Mouse (Mus musculus): Measurements from ENCODE around the gene Adora2a. TPM values are rescaled to one million over a fixed set of nuclear protein-coding genes. Genes with fewer than 3 reads are reported as not detected.

Adora2a gene
- 30.8 and 44.2 TPM in 2 replicates for polyA plus RNA-seq (2012; rRNA removed)

GRCm38 (mm10) chr10:75316872-75316907 is at the start of gene Adora2a:
Gene Adora2a, plus strand, starts transcription at chr10:75316877.
- Histone ChIP-seq H3K27ac (ENCODE audit: insufficient read depth, low read length) (peak within 1 kb of the TSS; percentile 87), H3K36me3 (ENCODE audit: control insufficient read depth, insufficient read depth, low read length) (no peaks in the 10 kb centered on the region)
- TF ChIP-seq POLR2A (IDR thresholded peaks at IDR 0.05; ENCODE audit: low read depth, low read length) (no peak), CTCF (IDR thresholded peaks at IDR 0.05; ENCODE audit: extremely low read depth, insufficient read depth, insufficient read length, insufficient replicate concordance) (no peak)

GRCm38 (mm10) chr10:75273020-75273419 is 43.7 kb upstream of the Adora2a start:
- 86% methylated on average over 4 of the region's 4 CpGs for WGBS
- Histone ChIP-seq H3K27ac (ENCODE audit: insufficient read depth, low read length) (no peak overlapping the region), H3K4me1 (ENCODE audit: control insufficient read depth, insufficient read depth, insufficient read length) (no peaks in the 10 kb centered on the region), H3K27me3 (ENCODE audit: control insufficient read depth, insufficient read depth, low read length) (no peaks in the 10 kb centered on the region), H3K36me3 (ENCODE audit: control insufficient read depth, insufficient read depth, low read length) (peaks cover 29% of the 10 kb centered on the region), H3K4me3 (ENCODE audit: extremely low read depth, insufficient read depth, insufficient read length) (no peak overlapping the region)
- no peak for DNase-seq (ENCODE audit: low read depth in 1 of 2, low spot score in 2 of 2)
- TF ChIP-seq CTCF (IDR thresholded peaks at IDR 0.05; ENCODE audit: extremely low read depth, insufficient read depth, insufficient read length, insufficient replicate concordance), result no peak
- no peak for TF ChIP-seq POLR2A (IDR thresholded peaks at IDR 0.05; ENCODE audit: low read depth, low read length)

More at GRCm38 (mm10) chr10:75316872-75316907, at the start of gene Adora2a:
- no peak for DNase-seq (ENCODE audit: low read depth in 1 of 2, low spot score in 2 of 2)
- 0% methylated on average over 3 of the region's 4 CpGs for WGBS
- peaks cover 36% of the 10 kb centered on the region; the same call in 1 of the 2 replicates for H3K4me1 ChIP-seq (ENCODE audit: control insufficient read depth, insufficient read depth, insufficient read length)
- H3K4me3 ChIP-seq (ENCODE audit: extremely low read depth, insufficient read depth, insufficient read length), result peak within 1 kb of the TSS; percentile 90
- H3K27me3 ChIP-seq (ENCODE audit: control insufficient read depth, insufficient read depth, low read length), result peaks cover 4% of the 10 kb centered on the region; the same call in 1 of the 2 replicates

- H3K4me1 ChIP-seq (ENCODE audit: control insufficient read depth, insufficient read depth, insufficient read length), result no peaks in the 10 kb centered on the region
- H3K4me3 ChIP-seq (ENCODE audit: extremely low read depth, insufficient read depth, insufficient read length), result no peak overlapping the region
- H3K36me3 ChIP-seq (ENCODE audit: control insufficient read depth, insufficient read depth, low read length), result peaks cover 22% of the 10 kb centered on the region
- WGBS, result 87% methylated on average over 12 of the region's 12 CpGs
- TF ChIP-seq POLR2A (IDR thresholded peaks at IDR 0.05; ENCODE audit: low read depth, low read length), result no peak
- TF ChIP-seq CTCF (IDR thresholded peaks at IDR 0.05; ENCODE audit: extremely low read depth, insufficient read depth, insufficient read length, insufficient replicate concordance), result no peak
- no peak overlapping the region for H3K27ac ChIP-seq (ENCODE audit: insufficient read depth, low read length)
- DNase-seq (ENCODE audit: low read depth in 1 of 2, low spot score in 2 of 2), result no peak
- H3K27me3 ChIP-seq (ENCODE audit: control insufficient read depth, insufficient read depth, low read length), result no peaks in the 10 kb centered on the region
Measured at GRCm38 (mm10) chr10:75276427-75277013, 40.2 kb upstream of the Adora2a start.

DNA sequence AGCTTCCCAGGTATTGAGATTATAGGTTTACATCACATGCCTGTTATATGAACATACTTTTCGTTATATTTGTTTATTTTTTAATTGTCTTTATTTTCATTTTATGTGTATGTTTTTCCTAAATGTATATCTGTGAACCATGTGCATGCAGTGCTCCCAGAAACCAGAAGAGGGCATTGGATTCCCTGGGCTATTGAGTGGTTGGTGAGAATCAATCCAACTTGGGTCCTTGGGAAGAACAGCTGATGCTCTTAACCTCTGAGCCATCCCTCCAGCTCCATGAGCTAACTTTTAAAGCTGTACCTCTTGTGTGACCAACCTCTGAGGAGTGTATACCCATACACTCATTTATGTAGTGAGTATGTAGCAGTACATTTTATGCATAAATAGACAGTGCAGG is 39.2 kb upstream of the Adora2a start:
- Histone ChIP-seq H3K36me3 (ENCODE audit: control insufficient read depth, insufficient read depth, low read length) (peaks cover 20% of the 10 kb centered on the region), H3K4me3 (ENCODE audit: extremely low read depth, insufficient read depth, insufficient read length) (no peak overlapping the region), H3K27ac (ENCODE audit: insufficient read depth, low read length) (no peak overlapping the region), H3K27me3 (ENCODE audit: control insufficient read depth, insufficient read depth, low read length) (no peaks in the 10 kb centered on the region), H3K4me1 (ENCODE audit: control insufficient read depth, insufficient read depth, insufficient read length) (no peaks in the 10 kb centered on the region)
- TF ChIP-seq CTCF (IDR thresholded peaks at IDR 0.05; ENCODE audit: extremely low read depth, insufficient read depth, insufficient read length, insufficient replicate concordance), result peak; percentile 9; the same call in 1 of the 2 replicates
- no peak for TF ChIP-seq POLR2A (IDR thresholded peaks at IDR 0.05; ENCODE audit: low read depth, low read length)
- peak in 1 of 2 experiments; percentile 34 for DNase-seq (ENCODE audit: low read depth in 1 of 2, low spot score in 2 of 2)
- 80% methylated on average over 1 of the region's 1 CpGs for WGBS

GRCm38 (mm10) chr10:75282648-75283047 is 34.0 kb upstream of the Adora2a start:
- no peak for TF ChIP-seq CTCF (IDR thresholded peaks at IDR 0.05; ENCODE audit: extremely low read depth, insufficient read depth, insufficient read length, insufficient replicate concordance)
- TF ChIP-seq POLR2A (IDR thresholded peaks at IDR 0.05; ENCODE audit: low read depth, low read length), result no peak
- Histone ChIP-seq H3K36me3 (ENCODE audit: control insufficient read depth, insufficient read depth, low read length) (peaks cover 9% of the 10 kb centered on the region), H3K27ac (ENCODE audit: insufficient read depth, low read length) (peak overlapping the region; percentile 48), H3K4me3 (ENCODE audit: extremely low read depth, insufficient read depth, insufficient read length) (no peak overlapping the region), H3K4me1 (ENCODE audit: control insufficient read depth, insufficient read depth, insufficient read length) (peaks cover 3% of the 10 kb centered on the region; the same call in 1 of the 2 replicates), H3K27me3 (ENCODE audit: control insufficient read depth, insufficient read depth, low read length) (no peaks in the 10 kb centered on the region)
- DNase-seq (ENCODE audit: low read depth in 1 of 2, low spot score in 2 of 2), result peak; percentile 64 to 71
- 12% methylated on average over 5 of the region's 5 CpGs for WGBS

GRCm38 (mm10) chr10:75283821-75284220 is 32.9 kb upstream of the Adora2a start:
- no peak overlapping the region for H3K27ac ChIP-seq (ENCODE audit: insufficient read depth, low read length)
- no peak for DNase-seq (ENCODE audit: low read depth in 1 of 2, low spot score in 2 of 2)
- H3K36me3 ChIP-seq (ENCODE audit: control insufficient read depth, insufficient read depth, low read length), result peaks cover 9% of the 10 kb centered on the region
- TF ChIP-seq CTCF (IDR thresholded peaks at IDR 0.05; ENCODE audit: extremely low read depth, insufficient read depth, insufficient read length, insufficient replicate concordance), result no peak
- no peak for TF ChIP-seq POLR2A (IDR thresholded peaks at IDR 0.05; ENCODE audit: low read depth, low read length)
- no peaks in the 10 kb centered on the region for H3K27me3 ChIP-seq (ENCODE audit: control insufficient read depth, insufficient read depth, low read length)
- peaks cover 8% of the 10 kb centered on the region for H3K4me1 ChIP-seq (ENCODE audit: control insufficient read depth, insufficient read depth, insufficient read length)
- no peak overlapping the region for H3K4me3 ChIP-seq (ENCODE audit: extremely low read depth, insufficient read depth, insufficient read length)
- WGBS, result 96% methylated on average over 3 of the region's 3 CpGs

- Histone ChIP-seq H3K4me3 (ENCODE audit: extremely low read depth, insufficient read depth, insufficient read length) (no peak overlapping the region), H3K27me3 (ENCODE audit: control insufficient read depth, insufficient read depth, low read length) (no peaks in the 10 kb centered on the region), H3K4me1 (ENCODE audit: control insufficient read depth, insufficient read depth, insufficient read length) (peaks cover 13% of the 10 kb centered on the region), H3K27ac (ENCODE audit: insufficient read depth, low read length) (no peak overlapping the region), H3K36me3 (ENCODE audit: control insufficient read depth, insufficient read depth, low read length) (peaks cover 3% of the 10 kb centered on the region; the same call in 1 of the 2 replicates)
- WGBS, result 63% methylated on average over 7 of the region's 7 CpGs
- TF ChIP-seq CTCF (IDR thresholded peaks at IDR 0.05; ENCODE audit: extremely low read depth, insufficient read depth, insufficient read length, insufficient replicate concordance), result no peak
- no peak for TF ChIP-seq POLR2A (IDR thresholded peaks at IDR 0.05; ENCODE audit: low read depth, low read length)
- DNase-seq (ENCODE audit: low read depth in 1 of 2, low spot score in 2 of 2), result no peak
Measured at GRCm38 (mm10) chr10:75288579-75288978, 28.1 kb upstream of the Adora2a start.

All from spleen, adult 2 months (tissue).